Mouse (Mus musculus) T-cell, adult 2 months (primary cell): ENCODE measurements at regions not wholly inside any gene's neighbourhood (a gene's known extent, or its start where the extent isn't known, plus 50 kb on each side); places are given as distances from the start of the nearest gene placed in this dataset.
A peak's percentile ranks its signal among the peaks of the same experiment; 100 is the strongest.

Source experiments
- DNase-seq: peaks from one replicate; pipeline ENCODE4 v3.0.0; 2022; ENCODE audit warnings: low spot score

DNA sequence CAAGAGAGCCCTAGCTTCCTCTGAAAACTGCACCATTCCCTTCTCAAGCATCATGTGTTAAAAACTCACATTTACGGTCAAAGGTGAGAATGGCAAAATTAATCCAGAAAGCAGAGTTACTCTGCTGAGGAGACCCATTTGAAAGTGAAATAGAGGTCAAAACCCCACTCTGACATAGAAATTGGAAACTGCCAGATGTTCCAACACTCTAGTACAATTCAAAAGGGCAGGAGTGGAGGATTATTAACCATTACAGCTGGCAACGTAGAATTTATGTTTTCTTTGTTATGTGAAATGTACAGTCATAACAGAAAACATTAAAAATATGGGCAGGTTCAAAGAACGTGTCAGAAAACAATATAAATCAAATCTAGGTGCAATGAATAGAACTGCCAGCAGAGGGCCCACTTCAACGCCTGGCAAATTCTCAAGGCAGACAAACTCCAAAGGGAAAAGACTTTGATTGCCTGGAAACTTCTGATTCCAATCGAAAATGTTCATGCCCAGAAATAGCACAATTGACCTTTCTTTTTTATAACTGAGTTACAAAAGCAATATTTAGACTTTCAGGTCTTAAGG lies 54.2 kb upstream of the Rfpl4b start:
- peak; percentile 37 for DNase-seq

DNA sequence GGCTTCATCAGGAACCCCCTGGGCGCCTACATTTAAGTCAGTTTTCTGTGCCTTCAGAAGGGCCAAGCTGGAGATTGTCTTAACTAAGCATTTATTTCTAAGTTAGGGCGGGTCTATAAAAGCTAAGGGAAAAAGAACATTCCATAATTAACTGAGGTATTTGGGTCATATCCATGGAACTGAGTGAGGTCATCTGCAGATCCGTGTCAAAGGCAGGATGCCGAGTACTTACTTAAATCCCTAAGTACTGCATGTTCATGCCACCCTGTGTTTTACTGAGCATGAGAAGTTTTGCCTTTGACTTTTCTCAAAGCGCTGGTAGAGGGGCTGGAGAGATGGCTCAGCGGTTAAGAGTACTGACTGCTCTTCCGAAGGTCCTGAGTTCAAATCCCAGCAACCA lies 57.7 kb upstream of the Rfpl4b start:
- DNase-seq = no peak

DNA sequence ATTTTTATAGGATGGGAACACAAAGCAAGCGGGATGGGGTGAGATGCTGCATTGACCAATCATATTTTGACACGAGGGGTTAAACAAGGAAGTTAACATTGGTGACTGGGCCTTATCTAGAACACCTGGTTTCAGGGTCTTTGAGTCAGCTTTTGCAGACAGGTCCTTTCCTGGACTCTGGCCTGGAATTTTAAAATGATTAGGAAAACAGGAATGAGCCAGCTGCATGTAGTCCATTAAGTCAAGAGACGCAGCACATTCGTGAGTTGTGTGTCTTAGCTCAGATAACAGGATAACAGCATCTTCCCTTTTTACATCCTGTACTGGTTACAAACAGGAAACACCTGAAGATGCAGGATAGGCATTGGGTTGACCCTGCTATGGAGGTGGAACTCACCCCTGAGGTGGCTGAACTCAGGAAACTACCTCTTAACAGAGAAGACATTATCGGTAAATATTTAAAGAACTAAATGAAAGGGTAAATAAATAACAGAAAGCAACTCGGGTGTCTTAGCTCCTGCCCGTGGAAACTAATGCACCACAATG lies 59.1 kb upstream of the Rfpl4b start:
- DNase-seq = peak; percentile 9

DNA sequence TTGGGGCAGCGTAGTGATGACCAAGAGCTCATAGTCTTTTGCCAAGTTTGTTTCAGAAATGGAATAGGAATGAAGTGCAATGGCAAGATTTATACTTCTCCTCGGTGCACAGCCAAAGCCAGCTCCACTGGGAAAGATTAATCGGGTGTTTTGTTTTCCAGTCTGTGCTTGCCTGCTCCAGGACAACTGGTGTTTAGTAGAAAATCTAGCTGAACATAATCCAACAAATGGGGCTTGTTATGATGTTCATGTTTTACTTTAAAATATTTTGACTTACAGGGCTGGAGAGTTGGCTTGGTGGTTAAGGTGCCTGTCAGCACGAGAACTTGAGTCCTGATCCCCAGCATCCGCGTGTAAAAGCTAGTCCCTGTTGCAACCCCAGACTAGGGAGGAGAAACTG lies 60.6 kb upstream of the Rfpl4b start:
- no peak for DNase-seq

DNA sequence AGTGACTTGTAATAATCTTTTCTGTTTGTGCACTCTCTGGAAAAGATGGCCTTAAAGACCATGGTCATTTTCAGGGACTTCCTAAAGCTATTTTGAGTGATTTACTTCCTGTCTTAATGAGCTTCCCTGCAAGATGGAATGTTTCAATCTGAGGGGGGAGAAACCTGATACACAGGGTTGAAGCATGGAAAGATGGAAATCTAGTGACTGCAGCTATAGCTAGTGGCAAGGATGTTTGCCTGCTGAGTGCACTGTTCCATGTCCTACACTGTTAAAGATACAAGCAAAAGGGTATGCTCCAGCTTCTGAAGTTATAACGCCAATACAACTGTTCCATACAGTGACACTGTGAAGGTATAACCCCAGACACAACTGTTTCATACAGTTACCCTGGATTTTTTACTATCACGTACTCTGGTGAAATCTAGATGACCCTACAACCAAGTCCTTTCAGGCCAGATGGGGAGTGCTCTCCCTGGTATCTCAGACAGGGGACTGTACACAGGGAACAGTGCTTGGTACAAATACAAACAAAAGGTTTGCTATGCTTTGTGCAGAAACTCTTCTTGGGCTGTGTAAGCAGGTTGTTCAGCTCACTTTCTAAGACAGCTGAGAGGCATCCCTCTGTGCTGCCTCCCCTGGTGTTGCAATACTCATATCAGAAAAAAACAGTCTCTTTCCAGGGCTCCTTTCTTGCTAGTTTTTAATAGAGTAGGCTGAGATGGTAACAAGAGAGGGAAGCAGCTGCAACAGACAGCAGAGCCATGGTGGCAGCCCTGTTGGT lies 62.4 kb upstream of the Rfpl4b start:
- DNase-seq = no peak

DNA sequence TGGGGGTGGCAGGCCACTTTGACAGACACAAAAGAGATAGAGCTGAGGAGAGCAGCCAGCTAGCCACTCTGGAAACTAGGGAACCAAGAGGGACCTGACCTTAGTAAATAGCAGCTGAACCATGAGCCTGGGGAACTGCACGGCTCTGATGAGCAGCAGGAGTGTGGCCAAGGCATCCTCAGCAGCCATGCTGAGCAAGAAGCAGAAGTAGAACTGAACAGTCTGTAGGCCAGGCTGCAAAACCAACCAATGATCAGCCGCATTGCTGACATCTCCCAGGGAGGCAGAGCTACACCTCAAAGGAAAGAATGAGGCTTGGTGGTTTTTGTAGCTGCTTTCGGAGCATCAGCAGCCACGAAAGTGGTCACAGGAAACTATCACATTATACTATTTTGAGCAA lies 63.1 kb upstream of the Rfpl4b start:
- DNase-seq = peak; percentile 69

DNA sequence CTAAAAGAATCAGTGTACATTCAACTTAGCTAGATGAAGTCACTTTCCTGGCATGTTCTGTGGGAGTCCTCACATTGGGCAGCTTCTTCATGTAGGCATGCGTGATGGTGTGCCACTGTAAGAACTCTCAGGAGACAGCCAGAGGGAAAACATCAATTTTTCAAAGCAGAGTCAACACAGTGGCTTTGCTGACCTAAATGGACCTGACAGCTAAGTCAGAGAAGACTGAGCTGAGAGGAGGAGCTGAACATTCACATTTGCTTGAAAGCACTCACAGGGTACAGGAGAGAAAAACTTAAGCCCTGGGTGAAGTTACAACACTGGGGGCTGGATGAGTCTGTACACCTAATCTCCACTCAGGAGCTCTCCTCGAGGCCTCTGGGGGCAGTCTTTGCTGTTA lies 64.9 kb upstream of the Rfpl4b start:
- DNase-seq = no peak

DNA sequence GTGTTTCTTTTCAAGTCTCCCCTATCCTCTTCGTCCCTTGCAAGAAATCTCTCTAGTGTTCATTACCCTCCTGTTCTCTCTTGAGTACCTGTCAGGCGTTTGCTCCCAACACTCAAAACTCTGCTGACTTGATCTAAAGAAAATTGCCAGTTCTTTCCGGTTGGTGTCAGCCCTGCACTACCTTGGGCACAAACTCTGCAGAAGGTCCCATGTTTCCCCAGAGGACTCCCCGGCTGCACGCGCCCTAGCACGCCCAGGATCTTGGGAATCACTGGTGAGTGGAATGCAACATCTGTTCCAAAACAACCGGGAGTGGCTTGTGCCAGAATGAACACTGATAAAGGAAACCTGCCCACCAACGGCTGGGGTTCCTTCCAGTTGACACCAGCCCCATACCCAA lies 66.3 kb upstream of the Rfpl4b start:
- DNase-seq = no peak

DNA sequence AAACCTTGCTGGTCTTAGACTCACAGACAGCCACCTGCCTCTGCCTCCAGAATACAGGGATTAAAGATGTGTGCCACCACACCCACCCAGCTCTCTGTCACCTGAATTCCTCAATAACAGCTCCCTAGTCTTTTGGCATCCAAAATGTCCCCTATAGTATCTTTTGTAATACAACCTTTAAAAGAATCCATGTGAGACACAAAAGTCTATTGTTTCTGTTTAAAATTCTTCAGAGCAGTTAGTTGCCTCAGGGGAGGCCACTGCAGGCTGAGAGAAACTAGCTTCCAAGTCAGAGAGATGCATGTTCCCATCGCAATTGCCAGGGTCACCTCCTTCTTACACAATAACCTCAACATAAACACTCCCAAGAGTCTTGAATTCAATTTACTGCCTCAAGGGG lies 70.6 kb upstream of the Lama4 start:
- no peak for DNase-seq

DNA sequence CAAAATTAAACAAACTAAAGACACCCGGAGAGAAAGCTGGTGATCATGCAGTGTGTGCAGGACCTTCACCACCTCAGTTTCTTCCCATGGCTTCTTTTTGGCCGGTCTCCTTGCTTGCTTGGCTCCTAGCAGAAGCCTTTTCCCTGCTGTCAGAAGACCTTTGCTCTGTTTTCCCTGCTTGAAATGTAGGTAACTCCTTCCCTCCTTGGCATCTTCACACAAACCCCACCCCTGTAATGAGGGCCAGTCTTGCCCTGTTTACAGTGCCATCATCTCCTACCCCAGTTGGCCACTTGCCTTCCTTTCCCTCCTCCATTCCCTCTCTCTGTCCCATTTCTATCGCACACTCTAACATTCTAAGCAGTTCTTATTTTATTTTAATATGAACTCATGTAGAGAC lies 69.7 kb upstream of the Lama4 start:
- DNase-seq = no peak

DNA sequence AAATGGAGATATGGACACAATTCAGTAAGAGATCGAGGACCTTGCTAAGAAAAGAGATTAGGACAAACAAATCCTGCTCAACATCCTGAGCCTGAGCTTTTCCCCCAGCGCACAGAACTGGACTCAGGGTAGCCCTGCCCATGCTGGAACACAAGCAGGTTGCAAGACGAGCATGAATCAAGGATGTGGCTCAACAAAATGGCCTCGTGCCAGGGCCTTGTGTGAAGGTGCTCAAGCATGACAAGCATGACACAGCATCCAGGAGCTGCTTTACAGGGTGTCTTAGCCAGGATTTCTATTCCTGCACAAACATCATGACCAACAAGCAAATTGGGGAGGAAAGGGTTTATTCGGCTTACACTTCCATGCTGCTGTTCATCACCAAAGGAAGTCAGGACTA lies 67.7 kb upstream of the Lama4 start:
- no peak for DNase-seq

DNA sequence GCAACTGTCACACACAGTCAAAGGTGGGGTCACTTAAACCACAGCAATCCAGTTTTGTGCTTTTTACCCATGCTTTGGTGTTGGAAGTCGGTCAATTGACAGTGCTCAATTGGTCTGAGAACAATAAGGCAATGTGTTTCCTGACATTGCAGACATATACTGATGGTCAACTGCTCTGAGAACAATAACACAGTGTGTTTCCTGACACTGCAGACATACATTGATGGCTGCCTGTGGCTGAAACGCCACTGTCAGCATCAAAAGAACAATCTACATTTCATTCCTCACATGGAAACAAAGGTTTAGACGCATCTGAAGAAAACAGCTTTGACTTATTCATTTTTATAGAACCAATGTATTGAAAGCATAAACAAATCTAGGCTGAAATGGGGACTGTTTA lies 59.2 kb upstream of the Lama4 start:
- no peak for DNase-seq

DNA sequence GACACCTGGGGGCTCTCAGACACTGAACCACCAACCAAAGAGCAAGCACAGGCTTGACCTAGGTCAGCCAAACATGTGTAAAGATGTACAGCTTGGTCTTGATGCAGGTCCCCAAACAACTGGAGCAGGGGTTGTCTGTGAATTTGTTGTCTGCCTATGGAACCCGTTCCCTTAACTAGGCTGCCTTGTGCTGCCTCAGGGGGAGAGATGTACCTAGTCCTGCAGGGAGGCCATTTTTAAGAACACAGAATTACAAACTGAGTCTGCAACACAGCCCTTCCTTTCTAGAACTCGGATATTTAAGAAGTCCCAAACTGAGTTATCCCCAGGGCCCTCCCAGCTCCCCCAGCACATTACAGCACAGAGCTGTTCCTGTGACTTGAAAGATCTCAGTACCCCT lies 57.5 kb upstream of the Lama4 start:
- DNase-seq = no peak

DNA sequence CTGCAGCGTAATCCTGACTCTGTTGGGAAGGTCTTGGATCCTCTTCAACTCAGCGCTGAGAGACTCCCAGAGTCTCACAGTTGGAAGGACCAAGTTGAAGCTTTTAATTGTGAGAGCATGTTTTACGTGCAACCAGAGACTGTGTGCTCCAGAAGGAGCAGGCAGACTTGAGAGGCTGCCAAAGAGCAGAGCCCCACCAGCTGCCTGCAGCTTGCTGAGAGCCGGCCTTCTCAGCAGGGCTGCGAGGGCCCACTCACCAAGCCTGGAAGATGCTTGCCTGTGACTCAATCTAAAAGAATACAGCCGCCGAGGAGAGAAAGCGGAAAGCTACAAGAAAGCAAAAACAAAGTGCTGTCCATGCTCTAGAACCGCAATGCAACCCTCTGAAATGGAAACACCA lies 57.0 kb upstream of the Lama4 start:
- DNase-seq = no peak

DNA sequence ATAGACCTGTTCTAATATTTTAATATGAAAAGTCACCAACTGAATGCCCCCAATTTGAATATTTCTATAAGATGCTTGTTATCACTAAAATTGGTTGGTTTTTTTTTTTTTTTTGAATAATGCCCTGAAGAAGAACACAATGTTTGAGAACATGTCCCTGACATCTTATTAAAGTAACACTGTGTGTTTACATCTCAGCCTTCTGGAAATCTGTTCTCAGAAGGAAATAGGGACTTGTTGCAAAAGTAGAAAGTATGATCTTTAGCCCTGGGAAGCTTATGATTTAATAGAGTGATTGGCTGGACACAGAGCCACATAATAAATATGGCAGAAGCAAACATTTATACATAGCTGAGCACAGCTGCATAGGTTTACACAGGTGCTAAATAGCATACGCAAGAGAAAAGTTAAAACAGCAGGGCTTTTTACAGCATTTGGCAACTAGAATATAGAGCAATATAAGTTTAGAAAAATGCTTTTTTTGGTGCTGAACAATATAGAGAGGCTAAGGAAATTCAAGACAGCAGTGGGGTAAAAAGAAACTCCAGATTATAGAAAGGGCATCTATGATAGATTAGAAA lies 56.1 kb upstream of the Lama4 start:
- DNase-seq = no peak

DNA sequence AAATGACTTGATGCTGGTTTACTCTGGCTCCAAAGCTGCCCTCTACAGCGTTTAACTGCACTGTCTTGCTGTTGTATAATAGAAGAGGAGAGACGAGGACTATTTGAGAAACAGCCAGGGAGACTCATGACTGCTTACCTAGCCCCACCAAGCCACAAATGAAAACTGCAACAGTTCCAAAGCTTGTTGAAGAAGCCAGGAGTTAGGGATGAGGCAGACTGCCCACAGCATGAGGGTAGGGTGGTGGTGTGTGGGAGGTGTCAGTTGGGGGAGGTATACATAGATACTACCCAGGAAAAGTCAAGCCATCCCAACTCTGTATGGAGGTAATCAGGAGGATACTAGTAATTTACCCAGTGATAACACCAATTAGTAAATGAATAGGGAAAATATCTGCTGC lies 55.5 kb upstream of the Lama4 start:
- DNase-seq = no peak

DNA sequence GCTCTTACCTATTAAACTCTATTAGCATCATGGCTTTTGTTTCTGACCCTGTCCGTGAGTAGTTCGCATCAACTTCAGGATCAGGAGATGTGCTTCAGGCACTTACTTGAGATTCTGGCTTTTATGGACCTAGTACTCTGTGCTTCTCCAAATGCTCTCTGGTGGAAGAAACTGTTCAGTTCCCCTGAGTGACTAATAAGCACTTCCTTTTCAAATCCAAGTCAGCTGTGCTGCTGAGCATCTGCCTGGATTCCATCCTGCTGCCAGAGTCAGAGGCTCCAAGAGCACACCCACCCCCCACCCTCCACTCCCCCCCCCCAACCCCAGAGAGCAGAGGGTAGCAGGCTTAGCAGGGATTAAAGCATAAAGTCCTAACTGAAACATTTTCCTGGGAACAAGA lies 52.3 kb upstream of the Lama4 start:
- no peak for DNase-seq
